Mouse (Mus musculus) 3T3-L1 (cell line): ENCODE results near the gene Synj2.
"Not testable (repeated sequence)": the region's sequence is repeated elsewhere in the genome, so short reads cannot be mapped to it uniquely, and the experiment has no call there.

ENCODE experiments used
- DNase-seq: peaks from one replicate; pipeline ENCODE4 v3.0.0-alpha.2; 2015; ENCODE audit warnings: low read depth, low spot score

Gene Synj2

DNA sequence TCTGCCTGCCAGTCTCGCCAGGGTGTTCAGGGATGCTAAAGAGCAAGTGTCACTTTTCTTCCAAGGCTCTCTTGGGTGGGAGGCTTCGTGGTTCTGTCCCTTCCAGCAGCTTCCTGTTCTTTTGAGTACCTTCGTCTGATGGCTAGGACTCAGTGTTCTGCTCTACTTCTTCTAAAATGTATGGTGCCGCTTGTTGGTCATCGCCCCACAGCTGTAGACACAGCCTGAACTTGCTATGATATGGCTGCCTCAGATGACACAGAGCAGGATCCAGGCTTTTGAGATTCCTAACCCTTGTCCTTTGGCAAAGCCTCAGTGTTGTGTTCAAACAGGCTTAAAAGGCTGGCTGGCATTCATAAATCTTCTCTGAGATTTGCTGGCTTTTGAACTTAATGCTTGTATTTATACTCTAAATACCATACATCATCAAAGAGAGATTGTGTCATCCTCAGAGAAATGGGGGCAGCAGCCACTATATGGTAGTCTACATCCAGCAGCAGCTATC is 58.0 kb downstream of the Synj2 start:
- DNase-seq, result no peak

DNA sequence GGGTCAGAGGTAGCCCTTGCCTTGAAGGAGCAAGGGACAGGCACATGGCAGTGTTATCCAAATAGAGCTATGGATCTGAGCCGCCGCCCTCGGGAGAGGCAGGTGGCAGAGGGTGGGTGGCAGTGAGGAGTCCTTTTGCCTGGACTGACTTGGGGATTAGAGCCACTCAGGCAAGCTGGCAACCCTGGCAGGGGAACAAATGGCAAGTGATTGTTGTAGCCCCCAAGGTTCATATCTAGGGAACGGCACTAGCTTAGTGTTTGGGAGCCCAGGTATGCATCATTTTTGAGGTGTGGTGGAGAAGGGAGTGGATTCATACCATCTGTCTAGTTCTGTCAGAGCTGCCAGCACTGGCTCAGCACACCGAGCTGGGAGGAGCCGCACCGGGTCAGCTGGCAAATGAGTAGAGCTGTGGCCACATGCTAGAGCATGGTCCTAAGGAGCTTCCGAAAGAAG is 59.8 kb downstream of the Synj2 start:
- DNase-seq, result peak; percentile 54

DNA sequence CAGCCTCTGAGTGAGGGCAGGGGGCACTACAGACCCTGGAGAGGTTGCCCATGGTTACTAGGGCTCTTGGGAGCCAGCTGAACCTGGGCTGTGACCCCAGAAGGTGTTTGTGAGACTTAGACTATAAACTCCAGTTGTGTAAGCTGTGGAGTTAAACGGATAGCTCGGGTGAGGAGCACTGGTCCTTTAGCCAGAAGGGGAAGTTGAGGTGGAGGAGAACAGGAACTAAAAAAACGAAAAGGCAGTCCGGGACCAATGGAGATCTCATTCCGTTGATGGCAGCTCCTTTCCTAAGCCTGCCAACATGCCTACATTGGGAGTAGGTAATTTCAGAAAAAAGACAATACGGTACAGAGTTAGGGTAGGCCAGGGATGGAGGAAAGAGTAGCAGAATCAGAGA is 60.3 kb downstream of the Synj2 start:
- no peak for DNase-seq

DNA sequence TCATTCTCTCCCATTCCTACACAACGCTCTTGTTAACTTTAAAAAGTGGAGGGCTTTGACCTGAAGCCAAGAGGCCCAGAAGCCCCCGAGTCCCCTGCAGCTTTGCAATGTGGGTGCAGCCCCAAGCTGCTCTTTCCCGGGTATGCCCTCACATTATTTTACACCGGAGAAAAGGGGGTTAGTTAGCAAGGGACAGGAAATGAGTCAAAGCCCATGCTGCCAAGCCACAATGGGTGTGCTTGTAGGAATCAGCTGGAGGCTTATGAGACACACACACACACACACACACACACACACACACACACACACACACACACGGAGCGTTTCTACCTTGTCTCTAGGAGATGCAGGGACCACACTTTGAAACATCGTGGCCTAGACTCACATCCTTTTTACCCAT is 60.8 kb downstream of the Synj2 start:
- DNase-seq, result peak; percentile 94

DNA sequence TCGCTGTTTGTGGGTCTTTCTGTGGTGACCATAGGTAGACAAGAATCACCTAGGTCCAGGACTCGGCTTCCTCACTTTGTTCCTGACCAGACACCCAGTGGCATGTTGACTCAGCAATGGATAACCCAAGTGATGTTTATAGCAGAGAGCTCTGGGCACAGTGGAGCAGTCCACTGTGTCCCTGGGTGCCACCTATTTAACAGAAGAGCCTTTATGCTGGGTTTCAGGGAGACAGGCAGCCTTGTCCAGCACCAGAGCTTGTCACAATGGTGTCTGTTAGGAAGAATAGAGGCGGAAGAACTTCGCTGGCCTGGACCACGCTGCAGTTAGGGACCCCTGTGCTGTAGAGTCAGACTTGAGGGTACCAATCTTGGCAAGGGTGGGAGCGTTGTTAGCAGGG is 61.5 kb downstream of the Synj2 start:
- DNase-seq, result no peak

DNA sequence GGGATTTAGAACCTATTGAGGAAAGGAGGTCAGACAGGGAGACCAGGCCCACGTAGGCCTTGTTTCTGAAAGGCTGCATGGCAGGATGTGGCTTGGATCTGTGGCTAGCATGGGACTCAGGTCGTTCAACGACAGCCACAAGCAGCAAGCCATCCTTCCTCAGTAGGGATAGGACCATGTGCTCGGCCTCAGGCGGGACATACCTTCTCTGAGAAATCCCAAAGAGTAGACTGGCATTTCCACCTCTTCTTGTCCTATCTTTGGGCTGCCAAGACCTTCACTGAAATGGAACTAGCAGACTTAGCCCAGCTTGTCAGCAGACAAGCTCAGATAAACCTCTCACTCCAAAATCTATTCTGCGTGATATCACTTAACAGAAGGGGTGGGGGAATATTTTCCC is 62.6 kb downstream of the Synj2 start:
- DNase-seq, result no peak

DNA sequence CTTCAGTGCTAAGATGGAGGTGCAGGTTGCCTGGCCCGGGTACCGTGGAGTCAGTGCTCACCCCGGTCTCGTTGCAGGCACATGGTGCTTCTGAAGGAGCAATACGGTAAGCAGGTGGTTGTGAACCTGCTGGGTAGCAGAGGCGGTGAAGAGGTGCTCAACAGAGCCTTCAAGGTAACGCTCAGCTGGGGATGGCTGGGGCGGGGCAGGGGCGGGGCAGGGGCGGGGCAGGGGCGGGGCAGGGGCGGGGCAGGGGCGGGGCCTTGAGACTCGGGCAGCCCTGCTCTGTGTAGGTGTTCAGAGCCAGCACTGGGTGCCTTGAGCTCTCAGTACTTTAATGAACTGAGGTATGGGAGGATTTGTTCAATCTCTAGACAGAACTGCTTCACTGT is 64.2 kb downstream of the Synj2 start:
- DNase-seq, result no peak

DNA sequence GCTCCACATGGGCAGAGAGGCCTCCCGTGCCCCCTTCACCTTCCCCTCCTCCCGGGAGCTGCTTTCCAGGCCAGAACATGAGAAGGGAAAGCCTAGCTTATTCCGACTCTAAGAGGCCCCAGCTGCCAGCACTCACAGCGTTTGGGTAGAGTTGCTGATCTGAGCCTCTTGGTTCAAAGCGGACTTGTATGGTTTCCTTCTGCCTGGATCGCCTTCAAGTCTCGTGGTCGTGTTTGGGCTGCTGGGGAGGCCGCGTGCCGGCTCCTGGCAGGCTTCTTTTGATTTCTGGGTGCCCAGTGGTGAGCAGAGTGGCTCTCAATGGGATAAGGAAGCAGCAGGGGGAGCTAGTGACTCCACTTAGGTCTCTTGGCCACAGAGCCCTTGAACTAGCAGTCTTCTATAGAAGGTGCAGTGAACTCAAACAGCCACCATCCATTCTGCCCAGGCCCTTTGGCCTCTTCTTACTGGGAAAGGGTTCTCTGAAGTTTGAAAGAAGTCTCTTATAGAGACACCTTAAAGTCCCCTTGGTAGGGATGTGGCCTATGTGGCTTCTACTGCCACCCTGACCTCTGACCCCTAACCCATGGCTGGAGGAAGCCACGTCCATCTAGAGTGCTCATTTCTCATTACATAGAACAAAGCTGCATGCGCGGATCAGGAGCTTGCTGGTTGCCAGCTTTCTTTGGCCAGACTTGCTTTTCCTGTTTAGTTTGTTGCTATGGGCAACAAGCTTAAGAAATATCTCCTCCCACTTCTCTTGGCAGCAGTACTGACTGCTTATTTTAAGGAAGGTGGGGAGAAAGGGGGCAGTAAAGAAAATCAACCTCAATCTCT is 64.8 kb downstream of the Synj2 start:
- DNase-seq, result peak; percentile 83

DNA sequence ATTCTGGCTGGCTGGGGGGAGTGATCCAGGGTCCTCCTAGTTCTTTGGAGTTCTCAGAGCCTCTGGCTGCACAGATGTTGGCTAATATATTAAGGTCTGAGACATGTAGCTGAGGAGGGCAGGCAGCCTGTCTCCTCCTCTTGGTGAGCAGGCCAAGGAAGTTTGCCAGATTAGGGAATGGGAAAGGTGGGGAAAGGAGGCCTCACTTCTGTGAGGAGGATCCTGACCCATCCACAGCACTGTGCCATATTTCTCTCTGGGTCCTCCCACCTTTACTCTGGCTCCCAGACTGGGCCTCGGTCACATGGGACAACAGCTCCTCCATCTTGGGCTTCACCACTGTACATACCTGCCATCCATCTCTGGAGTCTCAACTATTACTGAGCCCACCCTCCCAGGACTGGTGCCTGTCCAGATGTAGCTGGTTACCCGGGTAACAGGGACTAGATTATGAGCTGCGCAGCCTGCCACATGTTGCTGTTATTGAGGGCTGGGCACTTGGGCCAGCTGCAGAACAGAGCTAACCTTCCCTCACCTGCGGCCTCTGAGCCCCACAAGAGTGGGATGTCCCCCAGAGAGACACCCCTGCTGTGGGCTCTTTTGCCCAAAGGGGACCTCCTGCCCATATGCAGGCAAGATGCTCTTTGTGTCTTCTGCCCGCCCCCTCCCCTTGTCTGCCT is 66.2 kb downstream of the Synj2 start:
- peak; percentile 53 for DNase-seq

DNA sequence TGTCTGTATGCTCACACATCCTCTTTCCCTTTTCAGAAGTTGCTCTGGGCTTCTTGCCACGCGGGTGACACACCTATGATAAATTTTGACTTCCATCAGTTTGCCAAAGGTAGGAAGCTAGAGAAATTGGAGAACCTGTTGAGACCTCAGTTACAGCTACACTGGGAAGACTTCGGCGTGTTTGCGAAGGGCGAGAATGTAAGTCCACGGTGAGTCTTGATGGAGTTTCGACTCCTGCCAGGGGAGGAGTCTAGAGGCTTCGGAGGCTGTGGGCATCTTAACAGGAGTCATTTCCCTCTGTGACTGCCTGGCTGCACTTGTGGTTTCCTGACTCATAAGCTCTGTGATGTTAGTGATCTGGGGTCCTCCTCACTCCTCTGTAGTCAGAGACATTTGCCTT is 66.8 kb downstream of the Synj2 start:
- DNase-seq, result peak; percentile 85

DNA sequence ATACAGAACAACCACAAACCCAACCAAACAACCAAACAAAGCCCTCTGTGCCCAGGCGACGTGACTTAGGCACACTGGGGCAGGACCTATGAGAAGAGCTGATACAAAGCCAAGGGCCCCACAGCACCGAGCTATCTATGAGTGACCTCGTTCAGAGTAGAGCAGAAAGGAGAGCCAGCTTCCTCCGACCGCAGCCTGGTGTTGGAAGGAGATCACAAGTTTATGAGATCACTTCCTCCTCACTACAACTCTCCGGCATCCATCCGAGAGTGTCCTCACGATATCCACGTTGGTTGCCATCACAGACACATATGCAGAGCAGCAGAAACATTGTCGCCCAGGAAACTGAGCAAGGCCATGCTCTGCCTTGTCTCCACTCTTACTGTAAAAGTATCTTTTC is 67.5 kb downstream of the Synj2 start:
- DNase-seq, result no peak

DNA sequence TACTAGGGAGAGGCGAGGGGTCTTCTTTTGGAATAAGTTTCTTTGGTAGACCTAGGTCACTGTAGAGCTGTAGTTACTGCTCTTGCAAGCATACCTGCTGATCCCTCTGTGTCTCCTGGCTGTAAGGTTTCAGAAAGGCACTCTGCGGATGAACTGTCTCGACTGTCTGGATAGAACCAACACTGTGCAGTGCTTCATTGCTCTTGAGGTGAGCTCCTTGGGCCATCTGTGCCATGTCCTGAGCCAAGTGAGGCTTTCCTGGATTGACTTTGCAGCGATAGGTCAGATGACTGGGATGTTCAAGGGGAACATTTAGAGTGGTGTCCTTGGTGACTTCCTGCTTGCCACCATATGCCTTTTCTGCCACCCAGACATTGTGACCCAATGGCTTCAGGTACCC is 68.5 kb downstream of the Synj2 start:
- no peak for DNase-seq

DNA sequence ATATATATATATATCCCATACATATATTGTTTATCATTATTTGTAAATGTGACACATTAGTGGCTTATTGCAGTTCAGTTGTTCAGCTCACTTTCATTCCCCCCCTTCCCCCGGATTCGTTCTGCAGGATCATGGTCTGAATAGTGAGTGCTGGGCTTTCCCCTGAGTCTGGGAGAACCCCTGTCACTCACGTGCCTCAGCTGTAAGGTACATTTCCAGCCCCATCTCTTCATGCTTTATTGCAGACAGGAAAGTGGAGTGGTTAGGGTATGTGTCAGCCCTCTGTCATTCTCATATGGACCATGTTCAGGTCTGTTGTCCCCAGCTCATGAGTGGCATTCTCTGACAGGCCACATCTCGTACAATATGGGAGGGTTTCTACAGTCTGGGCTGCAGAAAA is 72.0 kb downstream of the Synj2 start:
- no peak for DNase-seq

DNA sequence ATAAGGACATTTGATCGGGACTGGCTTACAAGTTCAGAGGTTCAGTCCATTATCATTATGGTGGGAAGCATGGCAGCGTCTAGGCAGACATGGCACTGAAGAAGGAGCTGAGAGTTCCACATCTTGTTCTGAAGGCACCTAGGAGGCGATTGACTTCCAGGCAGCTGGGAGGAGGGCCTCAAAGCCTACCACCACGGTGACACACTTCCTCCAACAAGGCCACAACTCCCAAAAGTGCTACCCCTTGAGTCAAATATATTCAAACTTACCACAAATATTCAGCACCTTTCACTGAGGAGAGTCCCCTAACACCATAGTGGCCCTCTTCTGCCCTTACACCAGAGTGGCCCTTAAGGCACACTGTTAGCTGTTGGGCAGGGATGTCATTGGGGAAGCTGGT is 73.9 kb downstream of the Synj2 start:
- no peak for DNase-seq

DNA sequence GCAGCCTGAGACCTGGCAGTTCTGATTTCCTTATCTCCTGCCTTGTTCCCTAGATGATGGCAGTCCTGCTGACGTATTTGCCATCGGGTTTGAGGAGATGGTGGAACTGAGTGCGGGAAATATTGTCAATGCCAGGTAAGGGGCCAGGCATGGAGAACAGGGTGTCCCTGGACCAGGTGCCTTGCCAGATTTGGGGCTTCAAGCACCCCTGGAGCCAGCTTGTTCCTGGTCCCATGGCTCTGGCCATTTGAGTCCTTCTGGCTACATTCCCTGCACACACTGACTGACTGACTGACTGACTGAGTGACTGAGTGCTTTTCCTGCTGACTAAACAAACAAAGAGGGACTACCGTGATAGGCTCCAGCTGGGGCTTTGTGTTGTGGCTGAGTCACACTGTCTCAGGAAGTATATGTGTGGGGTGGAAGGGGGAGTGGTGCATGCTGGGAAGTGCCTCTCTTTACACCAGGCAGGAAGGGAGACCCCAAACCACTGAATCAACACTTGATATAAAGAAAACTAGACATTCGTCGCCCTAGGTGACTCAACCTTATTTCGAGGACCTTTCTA is 75.2 kb downstream of the Synj2 start:
- peak; percentile 74 for DNase-seq

DNA sequence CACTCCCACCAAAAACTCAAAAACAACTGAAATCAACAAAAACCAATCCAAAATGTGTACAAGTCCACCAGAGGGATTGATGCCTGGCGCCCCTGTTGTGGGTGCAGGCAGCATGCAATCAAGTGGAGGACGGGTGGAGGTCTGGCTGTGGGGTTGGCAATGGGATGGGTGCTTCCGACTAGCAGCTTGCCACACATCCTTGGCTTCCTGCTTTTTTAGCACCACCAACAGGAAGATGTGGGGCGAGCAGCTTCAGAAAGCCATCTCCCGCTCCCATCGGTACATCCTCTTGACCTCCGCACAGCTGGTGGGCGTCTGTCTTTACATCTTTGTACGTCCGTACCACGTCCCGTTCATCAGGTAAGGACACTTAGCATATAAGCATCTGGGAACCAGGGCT is 76.2 kb downstream of the Synj2 start:
- no peak for DNase-seq

DNA sequence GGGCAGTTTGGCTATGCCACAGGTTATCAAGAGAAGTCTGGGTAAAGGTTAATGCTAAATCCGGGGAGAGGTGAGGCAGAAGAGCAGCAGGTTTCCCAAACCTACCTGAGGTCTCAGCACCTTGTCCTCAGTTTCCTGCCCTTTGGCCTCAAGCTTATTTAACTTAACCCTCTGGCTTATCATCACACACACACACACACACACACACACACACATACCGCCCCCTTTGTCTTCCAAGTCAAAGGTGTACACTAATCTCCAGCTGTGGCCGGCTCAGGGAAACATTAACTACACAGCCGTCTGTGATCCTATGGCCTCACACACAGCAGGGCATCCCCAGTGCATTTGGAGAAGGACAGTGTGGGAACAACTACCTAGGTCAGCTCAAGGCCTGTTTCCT is 77.3 kb downstream of the Synj2 start:
- no peak for DNase-seq

DNA sequence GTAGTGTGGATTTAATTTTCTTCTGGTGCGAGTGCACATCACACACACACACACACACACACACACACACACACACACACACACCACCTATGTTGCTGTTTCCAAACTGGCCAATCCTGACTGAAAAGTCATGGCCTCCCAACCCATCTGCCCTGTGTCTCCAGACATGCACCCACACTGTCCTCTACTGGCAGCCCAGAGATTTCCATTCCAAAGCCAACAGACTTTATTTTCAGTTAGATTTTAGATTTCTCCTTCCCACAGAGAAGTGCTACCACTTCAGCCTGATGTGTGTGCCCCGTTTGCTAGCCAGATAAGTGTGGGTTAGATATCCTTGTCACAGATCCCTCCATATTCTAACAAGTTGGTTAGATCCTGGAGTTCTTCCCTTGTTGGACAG is 78.7 kb downstream of the Synj2 start:
- DNase-seq, result peak; percentile 76

DNA sequence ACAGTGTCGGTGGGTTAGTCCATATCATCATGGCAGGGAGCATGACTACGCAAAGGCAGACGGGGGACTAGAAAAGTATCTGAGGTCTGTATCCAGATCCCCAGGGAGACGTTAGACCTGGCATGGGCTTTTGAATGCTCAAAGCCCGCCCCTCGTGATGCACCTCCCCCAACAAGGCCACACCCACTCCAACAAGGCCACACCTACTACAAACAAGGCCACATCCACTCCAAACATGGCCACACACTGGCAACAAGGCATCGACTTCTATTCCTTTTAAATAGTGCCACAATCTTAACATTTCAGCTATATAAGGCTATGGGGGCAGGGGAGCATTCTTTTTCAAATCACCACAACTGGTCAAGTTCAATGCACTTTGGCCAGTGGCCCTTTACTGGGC is 79.6 kb downstream of the Synj2 start:
- no peak for DNase-seq

DNA sequence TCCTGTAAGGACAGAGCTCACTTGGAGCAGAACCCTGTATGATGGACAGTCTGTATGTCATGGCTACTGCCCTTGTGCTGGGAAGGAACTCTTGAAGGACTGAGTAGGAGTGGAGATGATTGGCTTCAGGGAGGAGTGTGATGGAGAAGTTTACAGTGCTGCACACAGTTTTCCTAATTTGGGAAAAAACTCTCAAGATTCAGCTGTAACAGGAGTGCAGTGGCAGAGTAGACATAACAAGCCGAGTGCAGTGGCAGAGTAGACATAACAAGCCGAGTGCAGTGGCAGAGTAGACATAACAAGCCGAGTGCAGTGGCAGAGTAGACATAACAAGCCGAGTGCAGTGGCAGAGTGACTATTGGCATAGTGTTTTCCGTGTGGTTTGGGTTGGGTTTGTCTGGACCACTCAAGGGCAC is 80.3 kb downstream of the Synj2 start:
- DNase-seq, result not testable (repeated sequence)

DNA sequence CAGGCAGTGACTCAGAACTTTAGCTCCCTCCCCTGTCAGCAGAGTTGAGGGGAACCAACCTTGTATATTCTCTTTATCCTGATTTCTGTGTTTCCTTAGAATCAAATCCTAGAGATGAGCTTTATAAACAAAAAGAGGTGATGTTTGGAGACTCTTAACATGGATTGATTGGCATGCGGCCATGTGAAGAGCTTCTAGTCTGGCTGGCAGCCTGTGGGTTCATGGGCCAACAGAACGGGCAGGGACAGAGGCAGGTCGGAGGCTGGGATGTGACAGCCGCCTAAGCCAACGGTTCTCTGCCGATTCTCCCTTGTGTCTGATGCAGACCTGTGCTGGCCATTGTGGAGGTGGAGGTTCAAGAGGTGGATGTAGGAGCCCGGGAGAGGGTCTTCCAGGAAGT is 84.8 kb downstream of the Synj2 start:
- DNase-seq, result no peak

DNA sequence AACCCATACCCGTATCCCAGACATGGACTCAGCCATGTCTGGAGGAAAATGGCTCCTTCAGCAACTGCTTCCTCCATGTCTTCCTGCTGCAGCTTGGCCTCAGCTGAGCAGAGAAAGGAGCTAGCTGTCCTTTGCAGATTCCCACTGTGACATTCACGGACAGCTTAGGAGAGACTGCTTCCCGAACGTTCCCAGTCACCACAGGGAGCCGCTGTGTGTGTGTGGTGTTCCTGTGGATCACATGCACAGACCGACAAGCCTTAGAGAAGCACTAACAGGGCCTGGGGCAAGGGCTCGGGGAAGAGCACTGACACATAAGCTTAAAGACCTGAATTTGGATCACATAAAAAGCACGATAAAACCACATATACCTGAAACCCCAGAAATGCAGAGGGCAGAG is 94.6 kb downstream of the Synj2 start:
- DNase-seq, result no peak

DNA sequence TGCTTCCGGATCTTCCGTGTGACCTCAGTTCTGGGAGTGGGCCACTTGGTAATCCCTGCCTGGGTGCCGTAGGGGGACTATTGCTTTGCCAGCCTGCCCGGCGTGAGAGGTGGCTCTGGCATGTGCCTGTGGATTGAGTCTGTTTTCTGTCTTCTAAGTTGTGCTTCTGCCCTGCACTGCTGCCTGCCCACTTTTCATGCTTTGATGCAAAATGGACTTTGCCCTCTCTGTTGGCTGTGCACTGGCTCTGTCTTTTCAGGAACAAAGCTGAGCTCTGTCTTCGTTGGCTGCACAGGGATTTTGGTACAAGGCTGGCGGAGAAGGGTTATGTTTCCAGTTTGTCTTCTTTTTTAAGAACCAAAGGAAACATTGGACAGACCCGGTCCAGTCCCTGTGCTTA is 95.4 kb downstream of the Synj2 start:
- DNase-seq, result no peak
